Mouse (Mus musculus): ENCODE data around the gene Vmp1. TPM values are rescaled to one million over a fixed set of nuclear protein-coding genes. Genes with fewer than 3 reads are reported as not detected.
A peak's percentile ranks its signal among the peaks of the same experiment; 100 is the strongest.

Vmp1 gene
- 100 to 1,000 TPM; 165 to 171 TPM for total RNA-seq (2021)

DNA sequence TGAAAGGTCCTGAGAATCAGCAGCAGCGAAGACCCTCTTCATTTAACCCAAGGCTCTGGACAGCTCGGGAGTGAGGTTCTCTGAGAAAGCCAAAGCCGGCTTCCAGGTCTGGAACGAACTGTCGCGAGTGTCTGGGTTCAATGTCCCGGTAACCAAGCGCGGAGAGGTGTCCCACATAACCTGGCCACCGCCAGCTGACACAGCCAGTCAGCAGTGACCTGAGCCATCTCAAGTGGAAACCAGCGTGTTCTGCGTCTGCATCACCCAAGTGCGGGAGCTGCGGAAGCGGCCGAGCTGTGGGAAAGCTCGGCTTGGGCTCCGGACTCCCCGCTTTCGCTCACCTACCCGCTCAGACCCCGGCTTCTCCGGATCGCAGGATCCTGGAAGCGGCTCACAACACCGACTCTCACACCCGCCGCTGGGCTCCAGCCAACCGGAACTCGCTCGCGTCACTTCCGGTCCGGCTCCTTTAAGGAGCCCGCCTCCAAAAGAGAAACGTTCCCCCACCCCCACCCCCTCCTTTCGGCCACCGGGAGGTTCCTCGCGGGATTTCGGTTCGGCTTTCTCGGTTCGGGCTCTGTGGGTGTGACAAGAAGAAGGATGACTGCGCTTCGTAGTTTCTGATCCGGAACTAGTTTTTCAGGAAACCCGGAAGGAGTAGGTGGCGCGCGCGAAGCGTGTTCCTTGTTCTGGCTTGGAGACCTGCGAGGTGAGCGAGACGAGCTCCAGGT is at the start of gene Vmp1, which contains the start of gene Ptrh2:
Gene Vmp1, minus strand, starts transcription at position 442 of the 731 bp plus-strand sequence.
Gene Ptrh2, plus strand, starts transcription at position 591 of the 731 bp plus-strand sequence.
- intact Hi-C loops (cut with DNase I): no loop called here

DNA sequence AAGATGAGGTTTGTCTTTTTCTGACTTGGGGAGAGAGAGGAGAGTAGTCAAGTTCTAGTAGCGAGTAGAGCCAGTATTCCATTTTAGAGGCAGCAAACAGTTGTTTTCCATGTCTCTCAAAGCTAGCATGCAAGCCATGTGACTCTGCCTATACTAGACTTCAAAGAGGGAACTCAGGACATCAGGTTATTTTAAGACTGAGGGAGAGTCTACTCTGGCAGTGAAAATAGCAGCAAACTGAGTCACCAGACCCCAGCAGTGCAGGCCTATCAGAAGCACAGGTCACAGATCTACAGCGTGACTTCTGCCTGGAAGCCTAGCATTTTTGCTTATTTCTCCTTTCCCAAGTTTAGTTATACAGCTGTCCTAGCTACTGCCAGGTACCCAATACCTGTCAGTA is 47.8 kb upstream of the Vmp1 start:
- DNase-seq (ENCODE audit: extremely low spot score in 1 of 2, low spot score in 2 of 2): no peak
- intact Hi-C loops (cut with DNase I): no loop called here

More for the DNA sequence above, at the start of gene Vmp1, which contains the start of gene Ptrh2:
- peak; percentile 89 to 96 for DNase-seq (ENCODE audit: extremely low spot score in 1 of 2, low spot score in 2 of 2)

DNA sequence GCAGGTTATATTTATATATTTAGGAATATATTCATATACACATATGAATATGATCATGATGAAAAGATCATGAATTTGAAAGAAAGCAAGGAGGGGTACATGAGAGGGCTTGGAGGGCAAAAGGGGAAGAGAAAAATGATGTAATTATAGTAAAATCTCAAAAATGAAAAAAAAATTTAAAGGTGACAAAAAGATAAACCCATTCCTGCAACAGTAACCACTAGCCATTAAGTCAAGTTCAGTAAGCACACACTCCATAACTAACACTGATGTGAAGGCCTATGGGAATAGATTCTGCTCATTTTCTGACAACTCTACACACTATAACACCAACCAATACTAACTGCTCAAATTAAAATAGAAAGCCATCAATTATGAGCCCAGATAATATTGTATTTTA is 42.0 kb upstream of the Vmp1 start:
- intact Hi-C loops (cut with DNase I): no loop called here
- DNase-seq (ENCODE audit: extremely low spot score in 1 of 2, low spot score in 2 of 2): no peak

- no peak for DNase-seq (ENCODE audit: extremely low spot score in 1 of 2, low spot score in 2 of 2)
- intact Hi-C loops (cut with DNase I): no loop called here
Measured at GRCm38 (mm10) chr11:86724982-86725381, 41.3 kb upstream of the Vmp1 start.

- intact Hi-C loops (cut with DNase I): no loop called here
Measured at GRCm38 (mm10) chr11:86724004-86724403, 40.4 kb upstream of the Vmp1 start.

DNA sequence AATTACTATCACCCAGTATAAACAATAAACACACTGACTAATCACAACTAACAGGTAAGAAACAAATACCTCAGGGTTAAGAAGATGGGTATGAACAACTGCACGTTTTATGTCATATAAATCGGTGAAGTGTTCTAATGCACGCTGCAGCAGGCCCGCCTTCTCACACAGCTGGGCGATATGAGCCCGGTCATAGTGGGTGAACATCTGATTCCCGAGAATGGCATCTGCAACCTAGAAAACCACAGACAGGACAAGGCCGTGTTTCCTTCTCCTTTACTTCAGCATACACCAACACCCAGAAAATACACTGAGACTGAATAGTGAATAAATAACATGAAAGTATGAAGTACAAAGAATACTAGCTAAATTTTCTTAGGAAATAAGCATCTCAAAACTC is 35.8 kb upstream of the Vmp1 start:
- DNase-seq (ENCODE audit: extremely low spot score in 1 of 2, low spot score in 2 of 2): no peak
- intact Hi-C loops (cut with DNase I): loop anchor here (5.0 kb wide), 1 partner anchor 78 kb away; no protein-coding TSS in a partner anchor

More at GRCm38 (mm10) chr11:86724004-86724403, 40.4 kb upstream of the Vmp1 start:
- DNase-seq (ENCODE audit: extremely low spot score in 1 of 2, low spot score in 2 of 2): no peak

DNA sequence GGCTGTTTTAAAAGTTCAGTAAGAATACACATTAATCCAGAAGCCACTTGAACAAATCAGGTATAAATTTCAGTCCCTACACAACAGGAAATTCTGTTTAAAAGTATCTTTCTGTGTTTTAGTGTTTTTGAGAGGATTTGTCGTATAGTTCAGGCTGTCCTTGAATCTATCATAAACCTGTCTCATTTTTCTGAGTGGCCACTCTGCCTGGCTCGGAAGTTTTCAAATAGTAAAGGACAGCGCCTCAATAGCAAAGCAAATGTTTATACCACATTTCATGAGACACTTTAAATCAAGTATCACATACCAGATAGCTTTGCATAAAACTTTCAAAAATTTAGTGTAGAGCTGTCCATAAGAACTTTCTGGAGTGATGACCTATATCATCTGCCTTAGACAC is 34.7 kb upstream of the Vmp1 start:
- intact Hi-C loops (cut with DNase I): loop anchor here (5.0 kb wide), 1 partner anchor 79 kb away; no protein-coding TSS in a partner anchor
- DNase-seq (ENCODE audit: extremely low spot score in 1 of 2, low spot score in 2 of 2): no peak

- intact Hi-C loops (cut with DNase I): loop anchor here (5.0 kb wide), 1 partner anchor 80 kb away; no protein-coding TSS in a partner anchor
- no peak for DNase-seq (ENCODE audit: extremely low spot score in 1 of 2, low spot score in 2 of 2)
Measured at GRCm38 (mm10) chr11:86717306-86718065, 33.9 kb upstream of the Vmp1 start.

GRCm38 (mm10) chr11:86714606-86715005 is 31.0 kb upstream of the Vmp1 start:
- intact Hi-C loops (cut with DNase I): loop anchor here (5.0 kb wide), 1 partner anchor 83 kb away; no protein-coding TSS in a partner anchor
- no peak for DNase-seq (ENCODE audit: extremely low spot score in 1 of 2, low spot score in 2 of 2)

GRCm38 (mm10) chr11:86701151-86701550 is 17.5 kb upstream of the Vmp1 start:
- intact Hi-C loops (cut with DNase I): loop anchor here (10.0 kb wide), 1 partner anchor 344 kb away; no protein-coding TSS in a partner anchor
- no peak for DNase-seq (ENCODE audit: extremely low spot score in 1 of 2, low spot score in 2 of 2)

DNA sequence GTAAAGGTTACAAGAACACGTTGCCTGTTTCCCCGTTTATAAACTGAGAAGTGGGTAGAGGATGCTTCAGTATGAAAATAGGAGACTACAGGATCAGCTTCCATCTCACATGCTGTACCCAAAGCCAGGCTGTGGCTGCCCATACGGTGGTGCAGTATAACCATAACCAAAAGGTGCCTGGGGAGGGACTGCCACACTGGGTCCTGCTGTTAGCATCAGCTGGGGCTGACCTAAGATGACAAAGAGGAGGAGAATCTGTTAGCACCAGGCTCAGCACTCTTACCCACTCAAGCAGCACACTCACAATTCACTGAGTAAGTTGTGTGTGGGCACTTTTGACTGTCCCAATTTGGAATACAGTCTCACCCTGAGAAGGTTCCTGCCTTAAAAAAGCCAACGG is 11.8 kb upstream of the Vmp1 start:
- no peak for DNase-seq (ENCODE audit: extremely low spot score in 1 of 2, low spot score in 2 of 2)
- intact Hi-C loops (cut with DNase I): no loop called here

DNA sequence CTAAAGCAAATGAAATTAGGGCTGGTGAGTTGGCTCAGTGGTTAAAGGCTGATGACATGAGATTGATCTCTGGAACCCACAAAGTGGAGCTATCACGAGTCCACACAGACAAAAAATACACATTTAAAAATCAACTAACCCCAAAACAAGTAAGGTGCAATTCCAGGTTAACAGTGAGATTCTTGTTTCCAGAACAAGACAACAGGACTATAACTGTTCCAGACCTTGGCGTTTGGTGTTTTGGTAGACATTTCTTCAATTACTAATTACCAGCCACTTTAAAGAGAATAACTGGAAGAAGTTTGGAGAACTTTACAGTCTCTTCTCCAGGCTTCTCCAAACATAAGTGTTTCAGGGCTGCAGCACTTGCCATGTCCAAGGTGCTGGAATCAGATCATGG is 8.9 kb upstream of the Vmp1 start:
- no peak for DNase-seq (ENCODE audit: extremely low spot score in 1 of 2, low spot score in 2 of 2)
- intact Hi-C loops (cut with DNase I): no loop called here

- intact Hi-C loops (cut with DNase I): no loop called here
Measured at GRCm38 (mm10) chr11:86691956-86692355, 8.3 kb upstream of the Vmp1 start.

DNA sequence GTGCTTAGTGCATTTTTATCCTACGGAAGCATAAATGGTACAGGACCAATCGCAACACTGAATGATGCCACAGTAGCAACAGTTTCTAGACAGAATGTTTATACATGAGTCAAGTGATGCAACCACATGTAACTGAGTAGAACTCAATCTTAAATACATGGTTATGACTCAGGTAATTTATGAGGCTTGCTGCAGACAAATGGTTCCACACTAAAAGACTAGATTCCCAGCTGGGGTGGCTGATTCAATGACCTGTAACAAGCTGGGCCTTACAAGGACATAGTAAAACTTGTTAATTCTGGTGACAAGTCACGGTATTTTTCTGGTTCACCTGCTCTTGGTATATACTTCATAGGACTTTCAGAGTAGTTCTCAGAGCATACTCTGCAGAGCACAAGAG is 7.8 kb upstream of the Vmp1 start:
- no peak for DNase-seq (ENCODE audit: extremely low spot score in 1 of 2, low spot score in 2 of 2)
- intact Hi-C loops (cut with DNase I): no loop called here

More at GRCm38 (mm10) chr11:86691956-86692355, 8.3 kb upstream of the Vmp1 start:
- DNase-seq (ENCODE audit: extremely low spot score in 1 of 2, low spot score in 2 of 2): no peak

- no peak for DNase-seq (ENCODE audit: extremely low spot score in 1 of 2, low spot score in 2 of 2)
- intact Hi-C loops (cut with DNase I): no loop called here
Measured at GRCm38 (mm10) chr11:86690383-86690782, 6.7 kb upstream of the Vmp1 start.

DNA sequence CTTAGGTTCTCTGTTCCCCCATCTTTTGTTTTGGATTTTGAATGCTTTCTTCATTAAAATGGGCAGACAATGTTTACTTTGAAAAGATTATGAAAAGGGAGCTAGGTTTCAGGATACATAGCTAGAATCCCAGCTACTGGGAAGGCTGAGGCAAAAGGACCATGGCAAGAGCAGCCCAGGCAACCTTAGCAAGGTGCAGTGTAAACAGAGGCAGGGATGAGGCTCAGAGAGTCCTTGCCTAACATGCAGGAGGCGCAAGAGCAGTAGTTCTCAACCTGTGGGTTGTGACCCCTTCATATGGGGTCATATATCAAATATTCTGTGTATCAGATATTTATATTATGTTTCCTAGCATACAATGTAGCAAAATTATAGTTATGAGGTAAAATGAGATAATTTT is 1.7 kb upstream of the Vmp1 start:
- DNase-seq (ENCODE audit: extremely low spot score in 1 of 2, low spot score in 2 of 2): no peak
- intact Hi-C loops (cut with DNase I): no loop called here

GRCm38 (mm10) chr11:86684126-86685012 is 733 bp upstream of the Vmp1 start:
- intact Hi-C loops (cut with DNase I): no loop called here
- DNase-seq (ENCODE audit: extremely low spot score in 1 of 2, low spot score in 2 of 2): no peak

DNA sequence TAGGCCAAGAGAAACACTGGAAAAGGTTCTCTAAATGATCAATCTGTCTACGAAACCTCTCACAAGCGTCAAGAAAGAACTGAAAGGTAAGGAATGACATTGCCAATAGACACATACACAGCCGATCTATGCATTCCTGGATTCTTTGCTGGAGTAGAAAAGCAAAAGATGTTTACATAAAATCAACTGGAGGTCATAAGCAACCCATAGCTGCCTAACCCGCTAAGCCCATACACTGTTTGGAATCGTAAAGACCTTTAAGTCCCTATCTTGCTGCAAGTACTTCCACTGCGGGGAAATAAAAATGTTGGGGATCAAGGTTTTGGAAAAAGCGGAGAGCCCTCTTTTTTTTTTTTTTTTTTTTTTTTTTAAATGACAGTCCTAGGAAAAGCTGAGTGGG is 775 bp downstream of the Vmp1 start:
- intact Hi-C loops (cut with DNase I): no loop called here
- no peak for DNase-seq (ENCODE audit: extremely low spot score in 1 of 2, low spot score in 2 of 2)

- DNase-seq (ENCODE audit: extremely low spot score in 1 of 2, low spot score in 2 of 2): no peak
- intact Hi-C loops (cut with DNase I): no loop called here
Measured at GRCm38 (mm10) chr11:86681423-86681822, 2.2 kb downstream of the Vmp1 start.

Data from left cerebral cortex, postnatal 10 days (tissue).